Mouse (Mus musculus): ENCODE data around the gene Afp.

Gene Afp

DNA sequence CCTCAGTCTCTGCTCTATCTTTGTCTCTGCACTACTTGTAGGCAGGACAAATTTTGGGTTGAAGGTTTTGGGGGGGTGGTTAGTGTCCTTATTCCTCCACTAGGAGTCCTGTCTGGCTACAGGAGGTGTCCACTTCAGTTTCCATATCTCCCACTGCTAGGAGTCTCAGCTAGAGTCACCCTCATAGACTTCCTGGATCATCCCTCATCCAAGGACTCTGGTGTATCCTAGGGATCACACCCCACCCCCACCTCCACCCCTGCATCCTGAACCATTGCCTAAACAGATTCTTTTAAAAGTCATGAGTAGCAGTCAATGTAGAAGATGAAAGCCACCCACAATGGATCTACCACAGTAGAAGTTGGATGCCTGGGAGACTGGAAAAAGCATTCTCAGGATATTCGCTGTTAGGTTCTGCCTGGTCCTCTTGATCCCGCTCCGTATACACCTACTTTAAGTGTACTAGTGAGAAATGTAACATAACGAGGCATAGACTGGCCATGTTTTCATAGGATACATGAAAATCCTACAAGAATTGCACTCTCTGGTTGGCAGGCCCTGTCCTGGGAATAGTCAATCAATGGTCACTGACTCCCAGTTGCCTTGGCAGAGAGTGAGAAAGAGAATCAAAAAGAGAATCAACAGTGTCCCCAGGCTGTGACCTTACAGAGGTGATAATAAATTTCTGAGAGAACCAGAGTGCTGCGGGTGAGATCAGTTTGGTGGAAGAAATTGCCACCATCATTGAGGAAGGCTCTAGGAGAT is 19.5 kb downstream of the Afp start:
- no peak for DNase-seq

GRCm38 (mm10) chr5:90512288-90512955 is 21.9 kb downstream of the Afp start:
- DNase-seq, result no peak

- no peak for DNase-seq
Observed at GRCm38 (mm10) chr5:90515561-90515960, 25.0 kb downstream of the Afp start.

DNA sequence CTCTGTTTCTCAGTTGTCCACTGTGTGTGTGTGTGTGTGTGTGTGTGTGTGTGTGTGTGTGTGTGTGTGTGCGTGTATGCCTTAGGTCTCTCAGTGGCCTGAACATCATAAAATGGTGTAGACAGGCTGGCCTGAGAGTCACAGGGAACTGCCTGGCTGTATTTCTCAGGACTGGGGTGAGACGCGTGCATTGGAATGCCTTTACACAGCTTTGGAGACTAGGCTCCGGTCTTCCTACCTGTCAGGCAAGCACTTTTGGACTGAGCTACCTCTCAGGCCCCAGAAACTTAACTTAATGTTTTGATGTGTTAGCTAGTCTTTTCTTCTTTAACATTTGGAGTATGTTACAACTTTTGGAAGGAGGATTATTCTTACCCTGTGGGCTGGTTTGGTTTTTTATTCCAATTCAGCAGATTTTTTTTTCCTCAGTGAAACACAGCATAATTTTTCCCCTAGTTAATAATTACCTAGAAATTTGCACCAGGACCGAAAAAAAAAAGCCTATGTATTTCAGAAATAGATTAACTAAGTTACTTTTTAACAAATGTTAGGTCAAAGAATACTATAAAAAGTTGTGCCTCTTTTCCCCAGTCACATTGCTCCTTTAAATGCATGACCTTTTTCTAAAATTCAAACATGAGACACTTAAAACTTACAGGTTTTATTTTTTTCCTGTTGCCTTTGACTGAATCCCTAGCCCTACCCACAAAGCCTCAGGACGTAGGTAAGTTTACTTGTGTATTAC is 28.0 kb downstream of the Afp start, which contains the start of gene Afm:
Gene Afm, plus strand, starts transcription at position 577 of the 745 bp plus-strand sequence.
- no peak for DNase-seq

- DNase-seq, result no peak
Observed at GRCm38 (mm10) chr5:90551191-90551590, 60.7 kb downstream of the Afp start.

GRCm38 (mm10) chr5:90556052-90556451 is 65.5 kb downstream of the Afp start:
- no peak for DNase-seq
